Mouse (Mus musculus) liver, adult 2 months (tissue): ENCODE results near the gene Gan.

ENCODE experiments used
- CTCF ChIP-seq: fragments of 200-500 bp; IDR thresholded peaks from 2 replicates; pipeline ENCODE4 v1.5.1; 2011; ENCODE audit warnings: low read depth, low read length, control low read depth
- POLR2A ChIP-seq: fragments of 200-500 bp; IDR thresholded peaks from 2 replicates; pipeline ENCODE4 v1.6.1; 2011; ENCODE audit warnings: low read length, control low read depth; ENCODE audit not compliant: insufficient read depth; ENCODE audit errors: extremely low read depth

- no peak for TF ChIP-seq CTCF
- TF ChIP-seq POLR2A, result no peak
These were observed 31.5 kb upstream of the Gan start for GRCm38 (mm10) chr8:117126411-117126810.
